Mouse (Mus musculus) megakaryocyte progenitor cell, adult 5-6 weeks (primary cell): Measurements from ENCODE around the gene Evc. TPM values are rescaled to one million over a fixed set of nuclear protein-coding genes. Genes with fewer than 3 reads are reported as not detected.

Experiments used
- ATAC-seq: replicated peaks from 2 replicates; pipeline ENCODE4 v1.8.0; 2016; ENCODE audit warnings: mild to moderate bottlenecking, moderate TSS enrichment, inconsistent platforms; ENCODE audit not compliant: poor library complexity
- total RNA-seq, 2 experiments: library from RNA; stranded (forward) in 1 of 2; stranded (reverse) in 1 of 2; fragments of 157-497, 149-512 nt in 1 of 2; fragments of 200-1000 nt in 1 of 2; gene quantifications; 2 replicates each; pipeline versions ENCODE4 v1.2.3 to v1.2.4; 2015 to 2017

Gene Evc
- total RNA-seq (2015) (not detected in 2 replicates), total RNA-seq (2017) (not detected in 2 replicates)

GRCm38 (mm10) chr5:37336485-37337105, at the start of gene Evc:
Gene Evc, minus strand, starts transcription at chr5:37336894.
- no peak for ATAC-seq

- no peak for ATAC-seq
Observed at GRCm38 (mm10) chr5:37383570-37383969, 46.9 kb upstream of the Evc start.

- ATAC-seq = no peak
Observed at GRCm38 (mm10) chr5:37380641-37381040, 43.9 kb upstream of the Evc start.

- no peak for ATAC-seq
Observed at GRCm38 (mm10) chr5:37377376-37377775, 40.7 kb upstream of the Evc start.

- no peak for ATAC-seq
Observed at GRCm38 (mm10) chr5:37368796-37369195, 32.1 kb upstream of the Evc start.

- ATAC-seq = no peak
Observed at GRCm38 (mm10) chr5:37365751-37366150, 29.1 kb upstream of the Evc start.

GRCm38 (mm10) chr5:37363284-37363683, 26.6 kb upstream of the Evc start:
- ATAC-seq = no peak

- no peak for ATAC-seq
Observed at GRCm38 (mm10) chr5:37362618-37363017, 25.9 kb upstream of the Evc start.

GRCm38 (mm10) chr5:37356027-37356426, 19.3 kb upstream of the Evc start:
- no peak for ATAC-seq

GRCm38 (mm10) chr5:37354385-37354784, 17.7 kb upstream of the Evc start:
- no peak for ATAC-seq

- ATAC-seq = no peak
Observed at GRCm38 (mm10) chr5:37351791-37352190, 15.1 kb upstream of the Evc start.

GRCm38 (mm10) chr5:37343962-37344361, 7.3 kb upstream of the Evc start:
- no peak for ATAC-seq

GRCm38 (mm10) chr5:37338288-37338687, 1.6 kb upstream of the Evc start, which contains the start of gene Evc2:
Gene Evc2, plus strand, starts transcription at chr5:37338499.
- ATAC-seq = no peak

- no peak for ATAC-seq
Observed at GRCm38 (mm10) chr5:37337696-37338095, 1.0 kb upstream of the Evc start.

- ATAC-seq = no peak
Observed at GRCm38 (mm10) chr5:37335061-37335460, 1.6 kb downstream of the Evc start.

GRCm38 (mm10) chr5:37332066-37332465, 4.6 kb downstream of the Evc start:
- ATAC-seq = no peak

GRCm38 (mm10) chr5:37331133-37331505, 5.6 kb downstream of the Evc start:
- ATAC-seq = no peak

- no peak for ATAC-seq
Observed at GRCm38 (mm10) chr5:37330449-37331132, 6.1 kb downstream of the Evc start.

- ATAC-seq = no peak
Observed at GRCm38 (mm10) chr5:37326675-37327074, 10.0 kb downstream of the Evc start.

- no peak for ATAC-seq
Observed at GRCm38 (mm10) chr5:37320761-37321160, 15.9 kb downstream of the Evc start.

GRCm38 (mm10) chr5:37320174-37320573, 16.5 kb downstream of the Evc start:
- ATAC-seq = no peak

GRCm38 (mm10) chr5:37318715-37319114, 18.0 kb downstream of the Evc start:
- no peak for ATAC-seq
